Mouse (Mus musculus) spleen, postnatal 10 days (tissue): ENCODE results near the gene Picalm.
A peak's percentile ranks its signal among the peaks of the same experiment; 100 is the strongest.

Experiments used
- DNase-seq, 2 experiments: peaks; one replicate each; pipeline ENCODE4 v3.0.0; 2021 to 2022; ENCODE audit warnings: low spot score in 2 of 2

Gene Picalm

GRCm38 (mm10) chr7:90210116-90210515 is 80.1 kb downstream of the Picalm start:
- DNase-seq = no peak

GRCm38 (mm10) chr7:90210947-90211346 is 80.9 kb downstream of the Picalm start:
- no peak for DNase-seq

- no peak for DNase-seq
Measured at GRCm38 (mm10) chr7:90216511-90216910, 86.5 kb downstream of the Picalm start.

GRCm38 (mm10) chr7:90218122-90218521 is 88.1 kb downstream of the Picalm start:
- DNase-seq = no peak

- no peak for DNase-seq
Measured at GRCm38 (mm10) chr7:90221487-90221886, 91.5 kb downstream of the Picalm start.

GRCm38 (mm10) chr7:90228075-90228474 is 98.1 kb downstream of the Picalm start:
- no peak for DNase-seq

GRCm38 (mm10) chr7:90228884-90229283 is 98.9 kb downstream of the Picalm start:
- peak; percentile 26 to 62 for DNase-seq

GRCm38 (mm10) chr7:90231431-90231830 is 101.4 kb downstream of the Picalm start:
- no peak for DNase-seq

- DNase-seq = no peak
Measured at GRCm38 (mm10) chr7:90233921-90234320, 103.9 kb downstream of the Picalm start.

GRCm38 (mm10) chr7:90236289-90236905 is 106.4 kb downstream of the Picalm start:
- DNase-seq = no peak

- DNase-seq = no peak
Measured at GRCm38 (mm10) chr7:90243151-90243550, 113.1 kb downstream of the Picalm start.

GRCm38 (mm10) chr7:90243643-90244042 is 113.6 kb downstream of the Picalm start:
- no peak for DNase-seq

GRCm38 (mm10) chr7:90252946-90253345 is 122.9 kb downstream of the Picalm start:
- DNase-seq = no peak

GRCm38 (mm10) chr7:90258701-90259100 is 128.7 kb downstream of the Picalm start:
- DNase-seq = no peak

GRCm38 (mm10) chr7:90259899-90260298 is 129.9 kb downstream of the Picalm start:
- DNase-seq = no peak

GRCm38 (mm10) chr7:90261902-90262599 is 132.0 kb downstream of the Picalm start:
- no peak for DNase-seq
